ENCODE assay signal across 10 mouse cellular contexts in the genomic region with DNA sequence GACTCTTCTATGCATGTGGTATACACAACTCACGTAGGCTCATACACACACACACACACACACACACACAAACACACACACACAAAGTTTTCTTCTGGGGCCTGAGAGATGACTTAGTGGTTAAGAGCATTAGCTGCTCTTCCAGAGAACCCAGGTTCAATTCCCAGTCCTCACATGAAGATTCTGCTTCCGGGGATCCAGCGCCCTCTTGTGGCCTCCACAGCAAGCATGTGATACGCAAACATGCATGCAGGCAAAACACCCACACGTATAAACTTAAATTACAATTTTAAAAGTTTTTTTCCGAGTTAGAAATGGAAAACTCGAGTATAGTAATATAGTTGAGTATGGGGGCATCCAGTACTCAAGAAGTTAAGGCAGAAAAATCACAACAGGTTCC. TPM values are rescaled to one million over a fixed set of nuclear protein-coding genes. Genes with fewer than 3 reads are reported as not detected.
A peak's percentile ranks its signal among the peaks of the same experiment; 100 is the strongest.
DNase-seq lines count a peak whose midpoint lies in the region; ATAC-seq lines count a peak whose summit lies in the region.
"Had no signal": no experiment of that assay in that cellular context is flagged by ENCODE, and none has a peak within 500 bp of the region (broad histone marks: within the 10 kb centered on the region; RNA-seq: fewer than 3 reads in every experiment).

No protein-coding gene starts in this region.

- no peak for ATAC-seq in liver, embryonic 13.5 days (ENCODE audit: low read depth)
- no peak for ATAC-seq in midbrain, embryonic 11.5 days (ENCODE audit: low FRiP score)

- no peak overlapping the region for H3K4me2 ChIP-seq in liver, embryonic 13.5 days
- no peak overlapping the region for H3K4me2 ChIP-seq in midbrain, embryonic 11.5 days
- H3K4me2 ChIP-seq: stomach, embryonic 15.5 days had no signal

- peak; percentile 5 to 39 for DNase-seq in cerebellum, postnatal 14 days
- no peak for DNase-seq in cerebellum, adult 11-12 months
- DNase-seq in spleen, adult 12 weeks (ENCODE audit: low spot score): peak; percentile 35
- no peak for DNase-seq in spleen, postnatal 36 days (ENCODE audit: low spot score in 2 of 2)
- DNase-seq in liver, embryonic 13.5 days: peak; percentile 29
- DNase-seq in thymus, postnatal 36 days: peak; percentile 41
- no peak for DNase-seq in gastrocnemius, postnatal 25 days
- DNase-seq in midbrain, embryonic 11.5 days (ENCODE audit: low spot score, missing footprints): no peak

- WGBS in liver, embryonic 13.5 days (ENCODE audit: insufficient replicate concordance): 60% methylated on average over 7 of the region's 7 CpGs
- WGBS in midbrain, embryonic 11.5 days: 84% methylated on average over 7 of the region's 7 CpGs

- H3K27ac ChIP-seq in liver, embryonic 13.5 days: no peak overlapping the region
- no peak overlapping the region for H3K27ac ChIP-seq in midbrain, embryonic 11.5 days (ENCODE audit: low read depth, low read length)
- H3K27ac ChIP-seq: stomach, embryonic 15.5 days had no signal

- no peak overlapping the region for H3K9ac ChIP-seq in liver, embryonic 13.5 days
- no peak overlapping the region for H3K9ac ChIP-seq in midbrain, embryonic 11.5 days (ENCODE audit: low read length)
- H3K9ac ChIP-seq: stomach, embryonic 15.5 days had no signal

- H3K4me3 ChIP-seq in liver, embryonic 13.5 days (replicated peaks): no peak overlapping the region
- H3K4me3 ChIP-seq in midbrain, embryonic 11.5 days (ENCODE audit: low read depth, low read length): no peak overlapping the region
- H3K4me3 ChIP-seq: megakaryocyte, embryonic 14.5 days; stomach, embryonic 15.5 days had no signal

- H3K27me3 ChIP-seq in liver, embryonic 13.5 days: no peaks in the 10 kb centered on the region
- H3K27me3 ChIP-seq in midbrain, embryonic 11.5 days (ENCODE audit: control insufficient read depth, insufficient read depth, low read length): peaks cover 6% of the 10 kb centered on the region; the same call in 1 of the 2 replicates
- H3K27me3 ChIP-seq: megakaryocyte, embryonic 14.5 days; stomach, embryonic 15.5 days had no signal

- peaks cover 26% of the 10 kb centered on the region for H3K4me1 ChIP-seq in liver, embryonic 13.5 days (replicated peaks)
- H3K4me1 ChIP-seq in midbrain, embryonic 11.5 days (ENCODE audit: control insufficient read depth, insufficient read depth, low read length): peaks cover 3% of the 10 kb centered on the region; the same call in 1 of the 2 replicates

- peaks cover 6% of the 10 kb centered on the region; the same call in 1 of the 2 replicates for H3K36me3 ChIP-seq in liver, embryonic 13.5 days
- no peaks in the 10 kb centered on the region for H3K36me3 ChIP-seq in midbrain, embryonic 11.5 days (ENCODE audit: control insufficient read depth, insufficient read depth, low read length)
- H3K36me3 ChIP-seq: stomach, embryonic 15.5 days had no signal

- no peaks in the 10 kb centered on the region for H3K9me3 ChIP-seq in liver, embryonic 13.5 days (replicated peaks)
- no peaks in the 10 kb centered on the region for H3K9me3 ChIP-seq in midbrain, embryonic 11.5 days (ENCODE audit: control insufficient read depth, low read length)
- H3K9me3 ChIP-seq: megakaryocyte, embryonic 14.5 days; stomach, embryonic 15.5 days had no signal

RNA-seq across cellular contexts. Expression of a gene that starts 2.4 kb away (rescaled TPM):
- polyA plus RNA-seq in liver, embryonic 13.5 days (2015; fragmentation: Nextera tagmentation; extraction: Ambion mirVana): 3.4 and 4.4 TPM in 2 replicates
- 1 to 10 TPM; 3.2 to 4.2 TPM for total RNA-seq in gastrocnemius, postnatal 25 days (2021)
- polyA plus RNA-seq in midbrain, embryonic 11.5 days (2014; fragmentation: Nextera tagmentation; extraction: Ambion mirVana): 2.8 and 3.1 TPM in 2 replicates

RNA-seq across cellular contexts. Expression of a gene that starts 3.1 kb away (rescaled TPM):
- 6.8 and 8.8 TPM in 2 replicates for polyA plus RNA-seq in liver, embryonic 13.5 days (2015; fragmentation: Nextera tagmentation; extraction: Ambion mirVana)
- total RNA-seq in gastrocnemius, postnatal 25 days (2021): 1 to 10 TPM; 4.0 to 4.3 TPM
- 1.8 and 2.6 TPM in 2 replicates for polyA plus RNA-seq in midbrain, embryonic 11.5 days (2014; fragmentation: Nextera tagmentation; extraction: Ambion mirVana)

RNA-seq across cellular contexts. Expression of a gene that starts 37.2 kb away (rescaled TPM):
- 34.0 and 45.7 TPM in 2 replicates for polyA plus RNA-seq in liver, embryonic 13.5 days (2015; fragmentation: Nextera tagmentation; extraction: Ambion mirVana)
- 100 to 1,000 TPM; 142 TPM for total RNA-seq in gastrocnemius, postnatal 25 days (2021)
- 90.7 and 99.9 TPM in 2 replicates for polyA plus RNA-seq in midbrain, embryonic 11.5 days (2014; fragmentation: Nextera tagmentation; extraction: Ambion mirVana)

Comparison
In these comparisons a context has a peak if more than half of its experiments do, and no peak if none do; other contexts are left out.
1. DNase-seq: peak in cerebellum, postnatal 14 days (2 of 2), spleen, adult 12 weeks (single experiment), liver, embryonic 13.5 days (single experiment) and thymus, postnatal 36 days (2 of 2); none in cerebellum, adult 11-12 months (single experiment), spleen, postnatal 36 days (0 of 2), gastrocnemius, postnatal 25 days (single experiment) and midbrain, embryonic 11.5 days (single experiment).